Mouse (Mus musculus) forebrain, embryonic 12.5 days (tissue): ENCODE data around the gene Fn1. TPM values are rescaled to one million over a fixed set of nuclear protein-coding genes. Genes with fewer than 3 reads are reported as not detected.
A peak's percentile ranks its signal among the peaks of the same experiment; 100 is the strongest.

Experiments
- ATAC-seq: fragments of 200-750 bp; cut with Nextera tagmentation; 2 replicates; pipeline ENCODE4 v1.8.0; 2017; ENCODE audit warnings: moderate TSS enrichment; ENCODE audit not compliant: low FRiP score
- H3K27ac ChIP-seq: fragments of 300-500 bp; sonication (generic); 2 replicates; pipeline ENCODE4 v1.5.1; 2016; ENCODE audit warnings: mild to moderate bottlenecking
- H3K27me3 ChIP-seq: fragments of 300-500 bp; sonication (generic); 2 replicates; pipeline ENCODE4 v1.6.1; 2016; ENCODE audit warnings: mild to moderate bottlenecking
- H3K36me3 ChIP-seq: fragments of 300-500 bp; sonication (generic); replicated peaks from 2 replicates; pipeline ENCODE4 v1.6.1; 2016; ENCODE audit warnings: mild to moderate bottlenecking
- H3K4me1 ChIP-seq: fragments of 300-500 bp; sonication (generic); 2 replicates; pipeline ENCODE4 v1.6.1; 2016
- H3K4me2 ChIP-seq: fragments of 300-500 bp; sonication (generic); 2 replicates; pipeline ENCODE4 v1.6.1; 2016; ENCODE audit warnings: mild to moderate bottlenecking, moderate library complexity
- H3K4me3 ChIP-seq: fragments of 300-500 bp; sonication (generic); replicated peaks from 2 replicates; pipeline ENCODE4 v1.5.1; 2016; ENCODE audit warnings: mild to moderate bottlenecking
- H3K9ac ChIP-seq: fragments of 300-500 bp; sonication (generic); 2 replicates; pipeline ENCODE4 v1.6.1; 2016; ENCODE audit warnings: mild to moderate bottlenecking
- H3K9me3 ChIP-seq: fragments of 300-500 bp; sonication (generic); 2 replicates; pipeline ENCODE4 v1.6.1; 2016
- WGBS: fragments of 180-500 bp; shearing (Covaris S2); methylation state at CpG from one replicate; pipeline ENCODE4 v1.1.7; 2016; 5-methylcytosine and 5-hydroxymethylcytosine counted together
- polyA plus RNA-seq: library from polyadenylated mRNA; unstranded; fragments of >200 nt; fragmentation: Nextera tagmentation; extraction: Ambion mirVana; gene quantifications from 2 replicates; pipeline ENCODE4 v1.2.1, GENCODE M21; 2016

The Fn1 gene
- 93.2 and 96.6 TPM in 2 replicates for polyA plus RNA-seq

GRCm38 (mm10) chr1:71652551-71653399 is at the start of gene Fn1:
Gene Fn1 (minus strand): TSS chr1:71653200.
- peaks cover 16% of the 10 kb centered on the region for H3K4me1 ChIP-seq
- H3K27ac ChIP-seq = peak within 1 kb of the TSS; percentile 90
- H3K9ac ChIP-seq = peak within 1 kb of the TSS; percentile 69
- peak within 1 kb of the TSS; percentile 66 for H3K4me3 ChIP-seq
- peak; percentile 95 for ATAC-seq
- under 1% methylated on average over 62 of the region's 63 CpGs for WGBS
- H3K36me3 ChIP-seq = peaks cover 14% of the 10 kb centered on the region; the same call in 1 of the 2 replicates
- no peaks in the 10 kb centered on the region for H3K9me3 ChIP-seq
- peak within 1 kb of the TSS; percentile 93 for H3K4me2 ChIP-seq
- peaks cover 8% of the 10 kb centered on the region; the same call in 1 of the 2 replicates for H3K27me3 ChIP-seq

GRCm38 (mm10) chr1:71696093-71696492 is 43.1 kb upstream of the Fn1 start:
- no peak for ATAC-seq
- no peak overlapping the region for H3K4me2 ChIP-seq
- 91% methylated on average over 3 of the region's 3 CpGs for WGBS

GRCm38 (mm10) chr1:71691472-71692277 is 38.7 kb upstream of the Fn1 start:
- ATAC-seq = no peak
- 74% methylated on average over 8 of the region's 8 CpGs for WGBS
- no peak overlapping the region for H3K4me2 ChIP-seq
- H3K9ac ChIP-seq = no peak overlapping the region; the same call in 1 of the 2 replicates
- no peaks in the 10 kb centered on the region for H3K36me3 ChIP-seq
- no peaks in the 10 kb centered on the region for H3K27me3 ChIP-seq
- no peaks in the 10 kb centered on the region for H3K4me1 ChIP-seq
- no peak overlapping the region for H3K27ac ChIP-seq
- no peak overlapping the region for H3K4me3 ChIP-seq
- H3K9me3 ChIP-seq = no peaks in the 10 kb centered on the region

More at GRCm38 (mm10) chr1:71696093-71696492, 43.1 kb upstream of the Fn1 start:
- H3K27ac ChIP-seq = no peak overlapping the region
- no peak overlapping the region for H3K9ac ChIP-seq
- H3K4me1 ChIP-seq = no peaks in the 10 kb centered on the region
- H3K27me3 ChIP-seq = no peaks in the 10 kb centered on the region
- no peaks in the 10 kb centered on the region for H3K36me3 ChIP-seq
- H3K4me3 ChIP-seq = no peak overlapping the region
- no peaks in the 10 kb centered on the region for H3K9me3 ChIP-seq

GRCm38 (mm10) chr1:71688926-71689303 is 35.9 kb upstream of the Fn1 start:
- Histone ChIP-seq H3K36me3 (no peaks in the 10 kb centered on the region), H3K27me3 (no peaks in the 10 kb centered on the region), H3K4me2 (no peak overlapping the region), H3K9ac (no peak overlapping the region), H3K27ac (no peak overlapping the region), H3K4me1 (no peaks in the 10 kb centered on the region), H3K4me3 (no peak overlapping the region), H3K9me3 (no peaks in the 10 kb centered on the region)
- ATAC-seq = no peak
- WGBS = 94% methylated on average over 5 of the region's 5 CpGs

GRCm38 (mm10) chr1:71688272-71688925 is 35.4 kb upstream of the Fn1 start:
- no peak overlapping the region for H3K9ac ChIP-seq
- no peaks in the 10 kb centered on the region for H3K36me3 ChIP-seq
- ATAC-seq = no peak
- no peaks in the 10 kb centered on the region for H3K27me3 ChIP-seq
- no peaks in the 10 kb centered on the region for H3K9me3 ChIP-seq
- H3K4me1 ChIP-seq = no peaks in the 10 kb centered on the region
- no peak overlapping the region for H3K4me2 ChIP-seq
- WGBS = 98% methylated on average over 3 of the region's 3 CpGs
- H3K4me3 ChIP-seq = no peak overlapping the region
- H3K27ac ChIP-seq = no peak overlapping the region

GRCm38 (mm10) chr1:71686791-71687190 is 33.8 kb upstream of the Fn1 start:
- Histone ChIP-seq H3K9ac (no peak overlapping the region), H3K9me3 (no peaks in the 10 kb centered on the region), H3K4me1 (no peaks in the 10 kb centered on the region), H3K27ac (no peak overlapping the region), H3K4me3 (no peak overlapping the region), H3K4me2 (no peak overlapping the region), H3K27me3 (no peaks in the 10 kb centered on the region), H3K36me3 (no peaks in the 10 kb centered on the region)
- ATAC-seq = no peak
- 91% methylated on average over 5 of the region's 5 CpGs for WGBS

- H3K27ac ChIP-seq = no peak overlapping the region
- no peaks in the 10 kb centered on the region for H3K9me3 ChIP-seq
- H3K4me1 ChIP-seq = no peaks in the 10 kb centered on the region
- no peak overlapping the region for H3K4me2 ChIP-seq
- no peak for ATAC-seq
- no peak overlapping the region for H3K4me3 ChIP-seq
- no peaks in the 10 kb centered on the region for H3K27me3 ChIP-seq
- WGBS = 83% methylated on average over 6 of the region's 6 CpGs
- H3K9ac ChIP-seq = no peak overlapping the region
- no peaks in the 10 kb centered on the region for H3K36me3 ChIP-seq
Measured at GRCm38 (mm10) chr1:71683736-71684135, 30.7 kb upstream of the Fn1 start.

GRCm38 (mm10) chr1:71682194-71682715 is 29.3 kb upstream of the Fn1 start:
- Histone ChIP-seq H3K9me3 (no peaks in the 10 kb centered on the region), H3K27me3 (no peaks in the 10 kb centered on the region), H3K4me1 (no peaks in the 10 kb centered on the region), H3K4me2 (no peak overlapping the region), H3K27ac (no peak overlapping the region), H3K36me3 (no peaks in the 10 kb centered on the region), H3K9ac (no peak overlapping the region), H3K4me3 (no peak overlapping the region)
- WGBS = 81% methylated on average over 5 of the region's 5 CpGs
- ATAC-seq = no peak

GRCm38 (mm10) chr1:71681306-71681705 is 28.3 kb upstream of the Fn1 start:
- Histone ChIP-seq H3K4me3 (no peak overlapping the region), H3K36me3 (no peaks in the 10 kb centered on the region), H3K27ac (no peak overlapping the region), H3K4me2 (no peak overlapping the region), H3K4me1 (no peaks in the 10 kb centered on the region), H3K27me3 (no peaks in the 10 kb centered on the region), H3K9me3 (no peaks in the 10 kb centered on the region), H3K9ac (no peak overlapping the region)
- no peak for ATAC-seq
- 7% methylated on average over 2 of the region's 2 CpGs for WGBS

- no peak overlapping the region for H3K27ac ChIP-seq
- no peak for ATAC-seq
- no peak overlapping the region for H3K4me2 ChIP-seq
- H3K9ac ChIP-seq = no peak overlapping the region
- H3K36me3 ChIP-seq = no peaks in the 10 kb centered on the region
- H3K27me3 ChIP-seq = no peaks in the 10 kb centered on the region
- no peak overlapping the region for H3K4me3 ChIP-seq
- H3K4me1 ChIP-seq = no peaks in the 10 kb centered on the region
- WGBS = 71% methylated on average over 8 of the region's 8 CpGs
- H3K9me3 ChIP-seq = no peaks in the 10 kb centered on the region
Measured at GRCm38 (mm10) chr1:71680046-71680672, 27.2 kb upstream of the Fn1 start.

- Histone ChIP-seq H3K4me2 (no peak overlapping the region), H3K27me3 (no peaks in the 10 kb centered on the region), H3K9ac (no peak overlapping the region), H3K36me3 (no peaks in the 10 kb centered on the region), H3K27ac (no peak overlapping the region), H3K4me3 (no peak overlapping the region), H3K9me3 (no peaks in the 10 kb centered on the region), H3K4me1 (peaks cover 11% of the 10 kb centered on the region)
- ATAC-seq = no peak
- 56% methylated on average over 2 of the region's 2 CpGs for WGBS
Measured at GRCm38 (mm10) chr1:71675420-71675819, 22.4 kb upstream of the Fn1 start.
